Mouse (Mus musculus): ENCODE results near the gene Map4k3. TPM values are rescaled to one million over a fixed set of nuclear protein-coding genes. Genes with fewer than 3 reads are reported as not detected.

The Map4k3 gene
- total RNA-seq, 2 experiments from 2014 or later: 43.1 to 46.3 TPM

DNA sequence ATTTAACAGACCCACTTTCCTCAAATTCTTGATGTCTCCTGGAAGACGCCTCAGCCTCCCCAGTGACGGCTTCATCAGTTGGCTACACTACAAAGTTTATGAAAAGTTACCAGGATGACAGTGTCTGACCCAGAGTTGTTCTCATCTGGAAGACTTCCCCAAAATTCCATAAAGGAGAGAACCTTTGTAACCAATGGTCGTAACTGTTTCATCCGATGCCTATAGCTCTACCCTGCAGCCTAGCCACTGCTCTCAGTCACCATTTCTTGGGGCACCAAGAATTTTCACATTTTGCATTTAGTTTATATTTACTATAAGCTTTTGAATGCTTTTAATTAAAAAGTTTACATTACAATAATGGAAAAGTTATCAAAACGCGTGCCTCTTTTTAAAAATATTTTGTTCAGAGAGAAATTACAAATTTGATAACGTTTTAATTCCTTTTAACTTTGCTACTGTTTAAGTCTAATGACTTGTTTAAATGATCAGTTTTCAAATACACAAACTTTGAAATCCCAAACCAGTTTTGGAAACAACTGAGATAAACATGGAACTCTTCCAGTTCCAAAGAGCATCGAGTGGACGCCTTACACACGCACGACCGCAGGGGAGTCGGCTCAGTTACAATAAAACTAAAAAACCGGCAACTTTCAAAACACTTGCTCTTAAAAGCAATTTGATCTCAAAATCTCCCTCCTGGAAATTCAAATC is 83.1 kb downstream of the Map4k3 start:
- intact Hi-C loops (cut with DNase I): no loop called here
- DNase-seq: no peak

DNA sequence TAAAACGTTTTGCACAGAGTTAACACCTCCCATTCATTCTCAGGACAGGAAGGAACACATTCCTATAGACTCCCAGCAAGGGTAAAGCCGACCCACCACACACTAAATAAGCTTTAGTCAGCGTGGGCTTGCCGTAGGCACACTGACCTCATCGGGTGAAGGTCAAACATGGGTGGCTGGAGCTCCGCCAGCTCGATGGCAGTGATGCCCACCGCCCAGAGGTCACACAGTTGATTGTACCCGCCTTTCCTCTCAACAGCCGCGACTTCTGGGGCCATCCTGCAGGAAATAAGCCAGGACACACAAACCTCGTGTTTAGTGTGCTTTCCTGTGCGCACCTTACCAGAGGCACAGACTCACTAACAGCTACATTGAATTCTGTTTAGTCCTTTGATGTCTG is 83.7 kb downstream of the Map4k3 start:
- intact Hi-C loops (cut with DNase I): no loop called here
- no peak for DNase-seq

DNA sequence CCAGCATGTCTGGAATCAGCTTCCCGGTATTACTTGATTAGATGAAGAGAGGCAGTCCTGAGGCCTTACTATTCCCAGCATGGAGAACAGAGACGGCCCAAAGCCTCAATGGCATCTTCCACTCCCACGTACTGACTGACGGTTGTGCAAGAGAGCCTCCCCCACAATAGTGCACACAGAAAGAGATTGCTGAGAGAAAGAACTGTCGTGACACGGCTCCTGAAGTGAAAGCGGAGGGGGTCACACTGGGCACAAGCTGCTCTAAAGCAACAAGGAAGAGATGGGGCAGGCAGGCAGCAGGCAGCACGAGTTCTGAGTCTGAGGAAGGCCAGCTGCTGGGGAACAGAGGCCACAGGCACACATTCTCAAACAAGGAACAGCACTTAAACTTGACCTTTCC is 90.2 kb downstream of the Map4k3 start:
- intact Hi-C loops (cut with DNase I): no loop called here
- DNase-seq: peak in 1 of 2 experiments; percentile 7

DNA sequence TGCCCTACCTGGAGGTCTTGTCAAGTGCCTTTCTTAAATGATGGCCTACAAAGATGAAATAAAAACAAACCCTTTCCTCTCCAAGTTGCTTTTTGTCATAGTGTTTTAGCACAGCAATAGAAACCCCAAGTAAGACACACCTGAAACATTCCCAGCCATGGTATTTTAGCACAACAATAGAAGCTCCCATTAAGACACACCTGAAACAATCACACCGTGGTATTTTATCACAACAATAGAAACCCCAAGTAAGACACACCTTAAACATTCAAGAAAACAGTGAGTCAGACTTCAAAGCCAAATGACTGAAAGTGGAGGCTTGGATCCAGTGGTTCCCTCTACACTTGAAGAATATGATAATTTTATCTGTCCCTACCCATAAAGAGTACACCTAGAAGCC is 92.5 kb downstream of the Map4k3 start:
- DNase-seq: no peak
- intact Hi-C loops (cut with DNase I): no loop called here

DNA sequence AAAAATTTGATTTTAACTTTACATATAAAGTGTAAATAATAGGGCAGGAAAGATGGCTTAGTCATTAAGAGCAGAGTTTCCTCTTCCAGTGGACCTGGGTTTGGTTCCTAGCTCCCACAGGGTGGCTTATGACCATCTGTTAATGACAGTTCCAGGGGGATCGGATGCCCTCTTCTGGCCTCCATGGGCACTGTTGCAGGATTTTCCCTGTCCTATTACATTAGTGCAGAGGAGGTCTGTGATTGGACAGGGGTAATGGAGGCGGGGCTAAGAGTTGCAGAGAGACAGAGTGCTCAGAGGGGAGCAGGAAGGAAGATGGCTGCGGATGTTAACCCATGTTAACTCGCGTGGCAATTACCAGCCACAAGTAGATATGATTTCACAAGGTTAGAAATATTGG is 95.4 kb downstream of the Map4k3 start:
- no peak for DNase-seq
- intact Hi-C loops (cut with DNase I): no loop called here

DNA sequence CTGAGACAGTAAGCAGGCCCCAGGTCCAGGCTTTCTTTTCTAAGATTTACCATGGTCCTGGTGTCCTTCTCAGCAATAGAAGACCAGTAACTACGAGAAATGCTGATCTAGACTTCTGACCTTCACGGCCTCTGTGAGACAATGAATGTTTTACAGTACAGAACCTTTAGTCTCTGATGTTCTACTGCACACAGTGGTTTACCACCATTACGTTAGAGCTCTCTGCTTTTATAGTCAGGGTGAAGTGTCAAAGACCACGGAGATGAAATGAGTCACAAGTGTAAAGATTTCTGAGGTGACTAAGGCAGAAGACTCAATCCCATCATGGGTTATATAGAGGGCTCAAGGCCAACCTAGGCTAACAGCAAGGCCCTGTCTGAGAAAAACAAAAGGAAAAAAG is 95.9 kb downstream of the Map4k3 start:
- DNase-seq: no peak
- intact Hi-C loops (cut with DNase I): no loop called here

DNA sequence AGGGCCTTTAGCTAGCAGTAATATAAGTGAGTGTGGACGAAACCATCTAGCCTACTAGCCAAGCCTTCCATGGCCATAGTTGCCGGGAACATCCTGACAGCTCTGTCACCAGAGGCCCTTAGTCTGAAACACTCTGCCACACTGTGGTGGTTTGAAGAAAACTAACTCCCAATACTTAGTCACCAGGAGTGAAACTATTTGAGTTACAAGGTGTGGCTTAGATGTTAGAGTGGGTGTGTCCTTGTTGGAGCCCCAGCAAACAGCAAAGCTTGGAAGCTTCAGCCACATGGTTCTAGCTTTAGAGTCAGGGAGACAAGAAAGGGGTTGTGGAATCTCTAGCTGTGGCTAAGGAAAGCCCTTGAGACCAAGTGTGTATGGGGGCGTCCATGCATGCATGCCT is 97.3 kb downstream of the Map4k3 start:
- no peak for DNase-seq
- intact Hi-C loops (cut with DNase I): no loop called here

DNA sequence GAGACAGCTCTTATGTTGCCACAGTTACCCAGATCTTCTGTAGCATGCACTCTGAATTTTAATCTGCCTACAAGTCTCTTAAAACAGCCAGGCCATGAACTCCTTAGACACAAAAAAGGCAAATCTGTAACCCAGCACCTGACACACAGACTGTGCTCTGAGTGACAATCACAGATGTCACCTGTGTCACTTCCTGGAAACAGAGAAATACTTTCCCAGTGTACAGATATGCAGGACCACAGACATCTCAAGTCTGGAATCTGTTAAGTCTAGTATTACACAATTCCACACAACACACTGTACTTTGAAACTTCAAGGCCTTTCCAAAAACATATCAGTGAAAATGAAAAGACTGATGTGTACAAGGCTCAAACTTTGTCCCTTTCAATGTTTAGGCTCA is 103.3 kb downstream of the Map4k3 start:
- intact Hi-C loops (cut with DNase I): loop anchor here (5.0 to 10.0 kb wide), 2 partner anchors 57 to 390 kb away; no protein-coding TSS in a partner anchor
- no peak for DNase-seq

DNA sequence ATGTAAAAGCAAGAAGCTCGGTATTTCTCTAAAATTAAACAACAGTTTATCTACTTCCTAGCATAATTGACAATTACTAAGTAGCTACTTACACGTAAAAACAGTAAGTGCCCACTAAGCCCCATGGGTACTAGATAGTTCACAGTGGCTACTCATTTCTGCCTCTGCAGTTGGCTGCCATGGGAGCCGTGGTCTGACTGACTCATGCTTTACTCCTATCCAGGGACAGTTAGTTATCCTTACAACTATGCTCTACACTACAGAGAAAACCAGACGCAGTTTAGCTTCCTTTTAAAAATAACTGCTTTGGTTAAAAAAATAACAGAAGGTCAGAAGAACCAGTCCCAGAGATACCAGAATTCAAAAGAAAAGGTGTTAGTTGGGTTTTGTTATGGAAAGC is 106.6 kb downstream of the Map4k3 start:
- intact Hi-C loops (cut with DNase I): loop anchor here (2.0 to 10.0 kb wide), 3 partner anchors 61 to 393 kb away; no protein-coding TSS in a partner anchor
- no peak for DNase-seq

DNA sequence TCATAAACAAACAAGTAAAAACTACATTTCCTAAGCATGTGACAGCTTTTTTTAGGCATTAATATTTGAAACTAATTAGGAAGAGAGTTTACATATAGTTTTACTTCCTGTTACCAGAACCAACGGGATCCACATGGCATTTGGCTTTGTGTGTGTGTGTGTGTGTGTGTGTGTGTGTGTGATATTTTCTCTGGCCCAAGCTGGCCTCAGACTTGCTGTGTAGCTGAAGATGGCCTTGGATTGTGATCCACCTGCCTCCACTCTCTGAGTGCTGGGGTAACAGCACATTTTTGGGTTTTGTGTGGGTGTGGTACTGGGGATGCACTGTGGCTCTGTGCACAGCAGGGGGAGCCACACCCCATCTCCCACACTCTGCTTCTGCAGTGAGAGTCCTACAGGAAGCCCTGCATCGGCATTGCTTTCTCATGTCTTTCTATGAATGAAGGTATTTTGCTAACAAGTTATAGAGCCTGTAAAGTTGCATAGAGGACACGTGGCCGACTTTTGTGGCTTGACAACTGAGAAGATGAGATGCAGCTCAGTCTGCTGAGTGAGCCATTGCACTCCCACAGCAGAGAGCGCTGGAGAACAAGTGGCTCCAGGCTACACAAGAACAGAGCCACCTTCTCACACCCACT is 107.4 kb downstream of the Map4k3 start:
- peak; percentile 65 to 74 for DNase-seq
- intact Hi-C loops (cut with DNase I): loop anchor here (2.0 to 10.0 kb wide), 3 partner anchors 61 to 394 kb away; no protein-coding TSS in a partner anchor

DNA sequence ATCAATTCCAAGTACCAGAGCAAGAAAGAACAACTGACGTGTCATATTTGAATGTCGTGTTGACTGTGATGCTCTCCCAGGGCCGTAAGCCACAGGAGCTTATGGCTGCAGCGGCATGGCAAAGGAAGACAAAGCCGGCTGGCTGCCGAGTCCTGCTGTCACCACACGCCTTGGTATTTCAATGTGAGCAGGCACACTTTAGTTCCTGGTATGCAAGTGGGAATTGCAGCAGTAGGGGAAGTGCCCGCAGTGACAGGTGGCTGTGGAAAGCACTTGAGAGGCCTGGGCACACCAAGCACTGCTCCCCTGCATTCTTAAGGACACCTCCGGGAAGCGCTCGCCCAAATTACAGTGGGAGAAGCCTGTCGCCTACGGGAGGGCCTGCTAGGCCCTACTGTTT is 108.7 kb downstream of the Map4k3 start:
- intact Hi-C loops (cut with DNase I): no loop called here
- no peak for DNase-seq

DNA sequence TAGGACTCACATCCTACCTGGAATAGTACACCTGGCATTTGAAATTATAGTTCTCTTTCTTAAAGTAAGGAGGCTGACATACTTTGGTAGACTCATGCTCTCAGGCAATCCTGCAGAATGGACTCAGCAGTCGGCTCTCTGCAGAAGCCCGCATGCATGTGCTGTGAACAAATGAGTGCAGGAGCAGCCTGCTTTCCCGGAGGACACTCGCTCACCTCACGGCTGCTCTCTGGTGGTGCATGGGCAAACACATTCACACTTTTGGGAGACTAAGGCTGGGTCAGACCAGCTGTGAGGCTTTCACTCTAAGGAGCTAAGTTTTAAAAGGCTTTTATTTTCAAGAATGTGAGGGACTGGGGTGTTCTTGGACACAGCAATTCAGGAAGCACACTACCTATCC is 109.4 kb downstream of the Map4k3 start:
- intact Hi-C loops (cut with DNase I): no loop called here
- no peak for DNase-seq

DNA sequence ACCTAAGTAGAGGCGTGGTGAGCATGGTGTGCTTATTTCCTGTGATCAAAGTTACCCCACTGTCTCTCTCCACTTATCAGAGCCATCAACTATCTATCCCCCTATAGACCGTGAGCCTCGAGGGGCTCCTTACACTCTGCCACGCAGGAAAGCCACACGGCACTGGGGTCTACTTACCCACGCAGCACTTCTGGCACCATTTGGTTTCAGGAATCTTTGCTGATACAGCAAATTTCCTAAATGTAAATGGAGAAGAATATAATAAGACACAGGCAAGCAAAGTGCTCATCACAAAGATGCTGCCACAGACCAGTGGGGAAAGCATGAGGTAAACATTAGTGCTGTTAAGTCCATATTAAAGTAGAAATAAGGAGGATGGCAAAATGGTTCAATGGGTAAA is 124.5 kb downstream of the Map4k3 start:
- intact Hi-C loops (cut with DNase I): no loop called here
- DNase-seq: no peak

DNA sequence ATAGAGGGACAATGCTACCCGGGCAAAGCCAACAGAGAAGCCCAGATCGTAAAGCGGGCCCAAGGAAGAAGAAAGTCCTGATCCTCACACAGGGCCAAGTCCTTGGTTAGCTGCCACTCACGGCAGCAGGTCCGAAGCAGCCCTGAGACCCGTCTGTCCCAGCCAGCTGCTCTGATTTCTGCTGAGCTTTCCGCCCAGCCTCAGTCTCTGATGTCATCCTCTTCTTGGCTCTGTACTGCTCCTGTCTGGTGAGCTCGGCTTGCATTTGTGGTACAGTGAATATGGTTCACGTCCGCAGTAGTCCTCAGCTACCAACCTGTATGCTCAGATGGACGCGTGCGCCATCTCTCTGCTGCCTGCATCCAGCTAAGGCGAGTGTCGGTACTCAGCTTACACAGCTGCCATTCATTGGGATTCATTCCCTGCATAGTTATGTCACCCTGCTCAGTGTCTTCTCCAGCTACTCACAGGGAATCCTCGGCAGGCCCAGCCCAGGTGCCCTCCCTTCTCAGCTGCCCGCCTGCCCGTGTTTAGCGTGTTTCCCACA is 125.1 kb downstream of the Map4k3 start:
- no peak for DNase-seq
- intact Hi-C loops (cut with DNase I): no loop called here

DNA sequence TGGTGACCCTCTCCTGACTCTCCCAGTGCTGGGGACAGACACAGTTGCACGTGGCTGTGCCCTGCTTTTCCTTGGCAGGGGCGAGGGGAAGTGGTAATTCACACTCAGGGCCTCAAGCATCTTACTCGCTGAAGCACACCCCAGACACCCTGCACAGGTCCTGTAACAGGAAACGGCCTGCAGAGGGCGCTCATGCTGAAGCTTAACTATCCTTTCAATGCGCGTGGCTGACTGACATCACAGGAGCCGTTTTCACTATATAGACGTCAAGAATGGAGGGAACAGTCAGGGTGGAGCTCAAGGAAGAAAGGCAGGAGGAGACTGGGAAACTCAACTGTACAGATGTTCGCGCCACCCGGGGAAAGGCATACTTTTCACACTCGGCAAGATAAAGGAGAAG is 126.9 kb downstream of the Map4k3 start:
- peak; percentile 12 to 51 for DNase-seq
- intact Hi-C loops (cut with DNase I): no loop called here

DNA sequence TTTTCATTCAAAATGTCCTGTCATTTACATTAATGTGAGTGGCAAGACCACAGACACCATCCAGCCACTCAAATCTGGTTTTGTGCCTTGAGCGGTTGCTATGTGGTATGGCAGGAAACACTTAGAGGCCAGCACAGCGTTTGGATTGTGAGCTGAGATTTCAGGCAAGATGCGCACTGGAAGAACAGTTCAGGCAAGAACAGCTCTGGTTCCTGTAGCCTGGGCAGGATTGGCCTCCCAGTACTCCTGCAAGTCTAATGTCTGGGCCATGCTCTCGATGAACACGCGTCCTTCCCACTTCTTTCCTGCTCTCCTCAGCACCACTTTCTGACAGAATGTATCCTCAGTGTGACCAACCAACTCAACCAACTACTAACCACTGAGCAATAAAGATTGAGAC is 145.2 kb downstream of the Map4k3 start:
- intact Hi-C loops (cut with DNase I): no loop called here
- DNase-seq: no peak

DNA sequence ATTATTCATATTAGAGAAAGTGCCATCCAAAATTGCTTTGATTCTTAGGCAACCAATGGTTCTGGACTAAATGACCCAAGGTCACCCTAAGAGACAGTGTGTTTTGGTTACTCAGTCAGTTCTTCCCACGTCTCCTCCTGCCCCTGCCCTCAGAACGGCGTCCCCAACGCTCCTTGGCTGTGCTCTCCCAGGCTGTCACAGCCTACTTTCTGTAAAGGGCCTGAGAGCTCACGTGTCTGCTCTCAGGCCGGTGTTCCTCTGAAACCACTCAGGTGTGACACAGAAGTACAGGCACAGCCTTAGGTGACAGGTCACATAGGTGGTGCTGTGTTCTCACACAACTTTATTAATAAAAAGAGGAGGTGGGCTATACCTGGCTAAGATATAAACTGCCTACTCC is 148.4 kb downstream of the Map4k3 start:
- no peak for DNase-seq
- intact Hi-C loops (cut with DNase I): no loop called here

DNA sequence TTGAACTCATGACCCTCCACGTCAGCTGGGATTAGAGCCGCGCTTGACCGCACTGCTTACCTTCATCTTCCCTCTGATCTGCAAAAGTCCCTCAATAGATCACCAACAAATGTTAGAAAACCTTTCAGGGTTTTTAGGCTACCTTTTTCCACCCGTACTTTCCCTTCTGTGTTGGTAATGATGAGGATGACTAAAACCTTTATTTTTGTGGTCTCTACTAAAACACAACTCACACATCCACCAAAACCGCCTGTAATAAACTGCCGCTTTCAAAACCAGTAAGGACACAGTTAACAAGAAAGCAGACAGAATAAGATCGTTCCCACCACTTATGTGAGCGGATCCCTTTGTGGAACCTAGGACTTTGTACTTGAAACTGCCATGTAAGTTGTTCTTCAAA is 149.2 kb downstream of the Map4k3 start:
- DNase-seq: no peak
- intact Hi-C loops (cut with DNase I): no loop called here

DNA sequence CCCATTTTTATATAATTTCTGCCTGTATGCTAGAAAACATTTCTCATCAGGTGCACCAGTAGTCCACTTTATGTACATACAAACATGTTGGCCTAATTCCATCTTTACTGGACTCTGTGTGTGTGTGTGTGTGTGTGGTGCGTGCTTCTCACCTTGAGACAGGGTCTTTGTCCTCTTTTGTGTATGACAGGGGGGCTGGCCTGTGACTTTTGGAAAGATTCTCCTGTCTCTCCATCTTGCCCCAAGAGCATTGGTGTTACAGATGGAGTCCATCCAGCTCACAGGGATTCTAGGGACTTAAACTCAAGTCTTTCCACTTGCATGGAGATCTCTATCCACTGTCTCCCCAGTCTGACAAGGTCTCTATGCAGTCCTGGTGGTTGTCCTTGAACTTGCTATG is 150.2 kb downstream of the Map4k3 start:
- DNase-seq: no peak
- intact Hi-C loops (cut with DNase I): no loop called here

DNA sequence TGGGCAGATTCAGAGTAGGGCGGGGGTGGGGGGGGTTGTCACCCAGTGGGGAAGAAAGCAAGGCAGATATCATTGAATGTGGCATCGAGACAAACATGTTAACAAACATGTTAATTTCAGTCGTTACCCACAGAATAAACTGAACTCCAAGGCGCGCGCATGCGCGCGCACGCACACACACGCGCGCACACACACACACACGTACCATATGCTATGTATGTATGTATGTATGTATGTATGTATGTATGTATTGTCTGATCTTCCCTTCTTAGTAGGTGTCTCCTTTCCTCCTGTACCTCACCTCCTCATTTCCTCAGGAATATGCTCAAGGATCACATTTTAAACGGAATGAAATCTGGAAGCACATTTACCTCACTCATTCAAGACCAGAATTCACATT is 150.6 kb downstream of the Map4k3 start, which contains the start of gene Cdkl4:
Gene Cdkl4 (minus strand): TSS at position 175 of the 400 bp plus-strand sequence.
- intact Hi-C loops (cut with DNase I): no loop called here
- no peak for DNase-seq

DNA sequence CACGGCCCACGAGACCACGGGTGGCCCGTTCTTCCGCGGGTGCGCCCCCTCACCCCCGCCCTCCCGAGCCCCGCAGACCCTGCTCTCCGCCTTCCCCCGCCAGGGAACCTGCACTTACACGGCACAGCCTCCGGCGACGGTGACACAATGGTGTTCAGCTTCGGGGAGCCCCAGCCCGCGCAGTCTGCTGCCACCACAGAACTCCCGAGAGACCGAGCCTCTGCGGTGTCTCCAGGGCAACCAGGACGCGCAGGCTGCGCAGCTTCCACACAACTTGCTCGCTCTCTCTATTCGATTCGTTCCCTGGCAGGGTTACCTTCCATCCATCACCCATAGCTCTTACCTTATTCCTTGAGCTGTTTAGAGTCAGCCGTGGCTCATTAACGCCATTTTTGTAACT is 151.1 kb downstream of the Map4k3 start:
- intact Hi-C loops (cut with DNase I): no loop called here
- DNase-seq: peak; percentile 43 to 53

DNA sequence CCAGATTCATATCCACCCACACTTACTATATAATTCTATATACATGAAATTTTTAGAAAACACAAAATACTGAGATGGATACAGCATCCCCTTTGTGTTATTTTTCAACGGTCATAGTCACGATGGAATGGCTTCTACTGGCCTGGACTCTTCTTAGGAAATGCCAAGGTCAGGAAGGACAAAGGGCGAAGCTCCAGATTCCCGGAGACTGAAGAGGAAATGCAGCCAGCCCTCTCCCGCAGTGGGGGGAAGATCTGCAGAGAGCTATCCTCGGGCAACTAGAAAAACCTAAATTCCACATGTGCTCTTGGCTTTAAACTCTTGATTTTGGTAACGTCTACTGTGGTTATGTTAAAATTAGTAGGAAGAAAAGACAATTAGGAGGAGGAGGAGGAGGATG is 153.3 kb downstream of the Map4k3 start:
- intact Hi-C loops (cut with DNase I): no loop called here

More for the DNA sequence above, 153.3 kb downstream of the Map4k3 start:
- DNase-seq: no peak

Data from heart, postnatal 10 days (tissue).